Mouse (Mus musculus): ENCODE data around the gene Gm3411. TPM values are rescaled to one million over a fixed set of nuclear protein-coding genes. Genes with fewer than 3 reads are reported as not detected.

Gene Gm3411
- polyA plus RNA-seq (2012), result not detected in 2 replicates

DNA sequence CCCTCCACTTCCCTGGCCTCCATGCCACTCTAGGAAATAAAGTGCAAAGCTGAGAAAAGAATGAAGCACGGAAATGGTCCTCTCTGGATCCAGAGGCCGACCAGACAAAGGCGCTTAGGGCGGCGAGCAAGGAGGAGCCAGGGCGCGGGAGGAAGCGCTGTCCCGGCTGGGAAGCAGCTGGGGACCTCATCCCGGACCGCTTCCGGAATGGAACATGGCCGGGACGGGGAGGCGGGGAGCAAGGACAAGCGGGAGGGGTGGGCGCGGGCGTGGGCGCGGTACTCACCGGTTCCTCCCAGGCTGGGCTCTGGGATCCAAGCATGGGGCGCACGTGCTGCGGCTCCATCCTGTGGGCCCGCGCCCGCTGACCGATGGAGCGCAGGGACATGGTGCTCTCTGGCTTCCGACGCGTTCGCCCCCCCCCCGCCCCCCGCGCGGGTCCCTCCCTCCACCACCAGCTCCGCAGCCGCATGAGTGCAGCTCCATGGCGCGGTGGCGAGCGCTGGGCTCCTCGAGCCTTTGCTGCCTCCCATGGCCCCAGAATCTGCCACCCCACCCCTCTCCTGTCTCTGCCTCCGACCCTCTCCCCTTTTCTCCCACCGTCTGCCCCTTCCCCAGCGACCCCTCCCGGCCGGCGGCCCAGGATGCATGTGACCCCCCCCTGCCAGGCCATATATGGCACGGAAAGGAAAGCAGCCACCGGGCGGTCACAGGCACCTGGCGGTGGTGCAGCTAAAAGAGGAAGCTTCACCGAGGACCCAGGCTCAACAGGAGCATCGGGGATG is at the start of gene Gm3411:
Gene Gm3411, minus strand, starts transcription at position 320 of the 785 bp plus-strand sequence.

DNA sequence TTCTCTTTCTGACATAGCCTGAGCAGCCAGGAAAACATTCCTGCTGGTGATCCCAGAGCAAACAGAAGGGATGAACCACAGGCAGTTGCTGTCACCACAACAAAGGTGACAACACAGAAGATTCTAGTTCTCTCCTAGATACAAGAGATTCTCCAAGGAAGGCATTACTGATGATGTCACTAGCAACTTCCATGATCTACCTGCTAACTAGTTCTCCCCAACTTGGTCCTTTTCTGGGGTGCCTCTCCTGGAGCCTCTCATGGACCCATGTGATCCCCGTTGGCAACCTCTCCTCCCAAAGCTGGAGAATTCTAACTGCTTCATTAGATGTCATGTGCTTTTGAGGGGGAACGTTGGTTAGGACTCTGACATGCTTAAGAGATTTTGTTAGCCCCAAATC is 17.7 kb upstream of the Gm3411 start, which contains the start of gene Gm21103:
Gene Gm21103, minus strand, starts transcription at position 101 of the 400 bp plus-strand sequence.

DNA sequence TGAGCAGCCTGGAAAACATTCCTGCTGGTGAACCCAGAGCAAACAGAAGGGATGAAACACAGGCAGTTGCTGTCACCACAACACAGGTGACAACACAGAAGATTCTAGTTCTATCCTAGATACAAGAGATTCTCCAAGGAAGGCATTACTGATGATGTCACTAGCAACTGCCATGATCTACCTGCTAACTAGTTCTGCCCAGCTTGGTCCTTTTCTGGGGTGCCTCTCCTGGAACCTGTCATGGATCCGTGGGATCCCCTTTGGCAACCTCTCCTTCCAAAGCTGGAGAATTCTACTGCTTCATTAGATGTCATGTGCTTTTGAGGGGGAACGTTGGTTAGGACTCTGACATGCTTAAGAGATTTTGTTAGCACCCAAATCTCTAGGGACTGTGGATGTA is 67.9 kb downstream of the Gm3411 start, which contains the start of gene Gm21560:
Gene Gm21560, minus strand, starts transcription at position 101 of the 400 bp plus-strand sequence.

Other genes starting within 250 kb of the Gm3411 start
- gene Gm6337, start 229.0 kb downstream of the Gm3411 start, polyA plus RNA-seq (2012), result not detected in 2 replicates
- gene Gm8206, start 193.3 kb downstream of the Gm3411 start, polyA plus RNA-seq (2012), result 0.22 TPM in 1 of 2 replicates, not detected in the other
- gene Gm3468, start 178.6 kb downstream of the Gm3411 start, polyA plus RNA-seq (2012), result 0.09 TPM in 1 of 2 replicates, not detected in the other
- not detected in 2 replicates for gene Gm3476, start 161.4 kb downstream of the Gm3411 start, polyA plus RNA-seq (2012)
- not detected in 2 replicates for gene Gm21560, start 68.0 kb downstream of the Gm3411 start, polyA plus RNA-seq (2012)
- gene Gm21103, start 17.6 kb upstream of the Gm3411 start, polyA plus RNA-seq (2012), result not detected in 2 replicates
- gene Gm3618, start 56.4 kb upstream of the Gm3411 start, polyA plus RNA-seq (2012), result not detected in 2 replicates
- not detected in 2 replicates for gene Gm16440, start 103.1 kb upstream of the Gm3411 start, polyA plus RNA-seq (2012)
- gene Gm3591, start 125.2 kb upstream of the Gm3411 start, polyA plus RNA-seq (2012), result not detected in 2 replicates
- not detected in 2 replicates for gene Gm3594, start 157.4 kb upstream of the Gm3411 start, polyA plus RNA-seq (2012)